Mouse (Mus musculus): Measurements from ENCODE around the gene Dpp10. TPM values are rescaled to one million over a fixed set of nuclear protein-coding genes. Genes with fewer than 3 reads are reported as not detected.

Dpp10 gene
- total and polyA plus RNA-seq, 3 experiments, result not detected

DNA sequence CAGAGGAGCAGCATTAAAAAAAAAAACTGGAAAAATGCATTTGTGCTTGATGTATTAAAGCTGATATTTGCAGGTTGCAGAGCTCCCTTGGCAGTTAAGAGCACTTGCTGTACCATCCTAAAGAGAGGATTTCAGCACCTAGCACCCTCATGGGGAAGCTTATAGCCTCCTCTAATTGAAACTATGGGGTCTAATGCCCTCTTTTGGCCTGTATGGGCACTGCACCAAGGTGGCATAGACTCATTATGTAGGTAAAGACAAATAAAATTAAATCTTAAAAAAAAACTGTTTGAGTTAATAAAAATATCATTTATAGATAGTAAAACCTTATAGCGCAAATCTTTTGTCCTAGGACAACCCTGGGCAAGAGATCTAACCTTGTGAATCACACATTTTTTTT lies 631.2 kb downstream of the Dpp10 start:
- Histone ChIP-seq H3K4me3 (ENCODE audit: control insufficient read depth in 1 of 2, insufficient read depth in 1 of 2, low read depth in 2 of 2, low read length in 2 of 2) (no peak overlapping the region), H3K79me2 (ENCODE audit: control insufficient read depth, insufficient read depth, low read length, poor library complexity) (no peaks in the 10 kb centered on the region), H3K9ac (ENCODE audit: control insufficient read depth, low read depth, low read length, poor library complexity, severe bottlenecking) (no peak overlapping the region), H3K36me3 (ENCODE audit: control insufficient read depth in 1 of 2, insufficient read depth in 2 of 2, low read length in 2 of 2) (no peaks in the 10 kb centered on the region), H3K27me3 (ENCODE audit: control insufficient read depth in 1 of 2, insufficient read depth in 2 of 2, low read length in 2 of 2) (no peaks in the 10 kb centered on the region), H3K4me1 (ENCODE audit: control insufficient read depth in 1 of 2, insufficient read depth in 2 of 2, low read length in 2 of 2) (no peaks in the 10 kb centered on the region), H3K27ac (ENCODE audit: control insufficient read depth, low read depth, low read length) (no peak overlapping the region), H3K9me3 (replicated peaks; ENCODE audit: insufficient read depth, low read length) (no peaks in the 10 kb centered on the region)
- no peak for TF ChIP-seq MEF2A (IDR thresholded peaks at IDR 0.05; ENCODE audit: extremely low read depth, insufficient replicate concordance, low read depth, low read length, poor library complexity, severe bottlenecking)
- TF ChIP-seq ETS1 (IDR thresholded peaks at IDR 0.05; ENCODE audit: low read depth, low read length), result no peak
- 0 out of 2 replicates have a peak, but pooled peaks have one; percentile 14 for TF ChIP-seq SMC3 (IDR thresholded peaks at IDR 0.05; ENCODE audit: low read depth, low read length)
- TF ChIP-seq CHD1 (IDR thresholded peaks at IDR 0.05; ENCODE audit: low read depth, low read length), result no peak
- TF ChIP-seq ZC3H11A (IDR thresholded peaks at IDR 0.05; ENCODE audit: low read depth, low read length), result peak; percentile 24; the same call in 1 of the 2 replicates
- no peak for TF ChIP-seq BHLHE40 (IDR thresholded peaks at IDR 0.05; ENCODE audit: borderline replicate concordance, low read depth, low read length)
- no peak for TF ChIP-seq MAFK (IDR thresholded peaks at IDR 0.05; ENCODE audit: borderline replicate concordance, low read depth, low read length)
- no peak for TF ChIP-seq ZMIZ1 (IDR thresholded peaks at IDR 0.05; ENCODE audit: low read depth, low read length)
- no peak for TF ChIP-seq CHD2 (IDR thresholded peaks at IDR 0.05; ENCODE audit: low read length)
- no peak for TF ChIP-seq NELFE (IDR thresholded peaks at IDR 0.05; ENCODE audit: low read depth, low read length)
- TF ChIP-seq GATA1 (IDR thresholded peaks at IDR 0.05; ENCODE audit: low read depth, low read length), result no peak
- no peak for TF ChIP-seq MAZ (IDR thresholded peaks at IDR 0.05; ENCODE audit: low read depth, low read length)
- no peak for TF ChIP-seq TCF12 (IDR thresholded peaks at IDR 0.05; ENCODE audit: low read depth, low read length)
- no peak for TF ChIP-seq POLR2AphosphoS2 (IDR thresholded peaks at IDR 0.05; ENCODE audit: low read length)
- no peak for TF ChIP-seq NRF1 (IDR thresholded peaks at IDR 0.05; ENCODE audit: insufficient read depth, low read depth, low read length, poor library complexity, severe bottlenecking)
- TF ChIP-seq HCFC1 (IDR thresholded peaks at IDR 0.05; ENCODE audit: low read depth, low read length), result no peak
- no peak for TF ChIP-seq GABPA (IDR thresholded peaks at IDR 0.05; ENCODE audit: low read depth, low read length)
- no peak for TF ChIP-seq JUND (IDR thresholded peaks at IDR 0.05; ENCODE audit: low read depth, low read length)
- TF ChIP-seq UBTF (IDR thresholded peaks at IDR 0.05; ENCODE audit: borderline replicate concordance, insufficient read depth, low read depth, low read length), result no peak
- no peak for TF ChIP-seq EP300 (IDR thresholded peaks at IDR 0.05; ENCODE audit: low read depth in 1 of 2, low read length in 2 of 2)
- TF ChIP-seq CTCF (IDR thresholded peaks at IDR 0.05 in 2 of 3, conservative IDR thresholded peaks at IDR 0.05 in 1 of 3; ENCODE audit: control insufficient read depth in 1 of 3, insufficient read depth in 1 of 3, low read depth in 2 of 3, low read length in 3 of 3, poor library complexity in 1 of 3, severe bottlenecking in 1 of 3), result peak in 1 of 3 experiments; percentile 21; a peak in 1 of 6 replicates
- TF ChIP-seq TAL1 (IDR thresholded peaks at IDR 0.05; ENCODE audit: low read length), result no peak
- TF ChIP-seq ELF1 (IDR thresholded peaks at IDR 0.05; ENCODE audit: low read depth, low read length), result no peak
- no peak for TF ChIP-seq E2F4 (IDR thresholded peaks at IDR 0.05; ENCODE audit: borderline replicate concordance, low read depth, low read length)
- TF ChIP-seq USF2 (IDR thresholded peaks at IDR 0.05; ENCODE audit: borderline replicate concordance in 1 of 2, insufficient read depth in 1 of 2, low read depth in 1 of 2, low read length in 2 of 2), result no peak
- no peak for TF ChIP-seq TBP (IDR thresholded peaks at IDR 0.05; ENCODE audit: low read depth, low read length)
- peak; percentile 38 for TF ChIP-seq RAD21 (IDR thresholded peaks at IDR 0.05; ENCODE audit: low read depth, low read length)
- TF ChIP-seq MYC (IDR thresholded peaks at IDR 0.05; ENCODE audit: low read depth, low read length), result no peak
- TF ChIP-seq USF1 (IDR thresholded peaks at IDR 0.05; ENCODE audit: low read depth, low read length), result no peak
- no peak for TF ChIP-seq ZNF384 (IDR thresholded peaks at IDR 0.05; ENCODE audit: low read depth, low read length)
- TF ChIP-seq MXI1 (IDR thresholded peaks at IDR 0.05; ENCODE audit: low read depth, low read length), result no peak
- TF ChIP-seq MYB (IDR thresholded peaks at IDR 0.05; ENCODE audit: low read depth, low read length), result no peak
- TF ChIP-seq POLR2A (IDR thresholded peaks at IDR 0.05; ENCODE audit: control insufficient read depth in 1 of 2, insufficient read depth in 1 of 2, low read depth in 1 of 2, low read length in 2 of 2, poor library complexity in 1 of 2), result no peak
- DNase-seq (ENCODE audit: low read depth, low spot score), result peak; percentile 5
